Mouse (Mus musculus) olfactory bulb, adult 2 months (tissue): ENCODE results near the gene Zdhhc17. TPM values are rescaled to one million over a fixed set of nuclear protein-coding genes. Genes with fewer than 3 reads are reported as not detected.

Source experiments
- H3K27ac ChIP-seq: fragments of 200-500 bp; 2 replicates; pipeline ENCODE4 v1.5.1; 2012; ENCODE audit warnings: low read depth, low read length; ENCODE audit not compliant: insufficient read depth
- H3K4me1 ChIP-seq: fragments of 200-500 bp; 2 replicates; pipeline ENCODE4 v1.6.1; 2012; ENCODE audit warnings: low read length; ENCODE audit not compliant: control insufficient read depth, insufficient read depth
- H3K4me3 ChIP-seq: fragments of 200-500 bp; 2 replicates; pipeline ENCODE4 v1.5.1; 2012; ENCODE audit warnings: mild to moderate bottlenecking, low read depth, low read length, moderate library complexity; ENCODE audit not compliant: insufficient read depth
- CTCF ChIP-seq: fragments of 200-500 bp; IDR thresholded peaks from 2 replicates; pipeline ENCODE4 v1.5.1; 2012; ENCODE audit warnings: low read depth, mild to moderate bottlenecking, low read length, moderate library complexity; ENCODE audit not compliant: insufficient read depth
- POLR2A ChIP-seq: fragments of 200-500 bp; IDR thresholded peaks from 2 replicates; pipeline ENCODE4 v1.6.1; 2012; ENCODE audit warnings: mild to moderate bottlenecking, low read depth, low read length, moderate library complexity; ENCODE audit not compliant: insufficient read depth
- WGBS: fragments of 180-500 bp; shearing (Covaris S2); methylation state at CpG from one replicate; pipeline ENCODE4 v1.1.7; 2018; 5-methylcytosine and 5-hydroxymethylcytosine counted together
- polyA plus RNA-seq: library from polyadenylated mRNA; stranded (reverse); fragments of >200 nt; gene quantifications from 2 replicates; pipeline ENCODE4 v1.2.4, GENCODE M21; 2012; ENCODE audit warnings: low replicate concordance; ENCODE audit not compliant: missing spikeins, insufficient read depth, insufficient read length

The Zdhhc17 gene
- polyA plus RNA-seq, 1 experiment: 189 TPM

- WGBS: 67% methylated on average over 4 of the region's 4 CpGs
- no peak overlapping the region for H3K27ac ChIP-seq
- H3K4me1 ChIP-seq: no peaks in the 10 kb centered on the region; the same call in 1 of the 2 replicates
- no peak overlapping the region for H3K4me3 ChIP-seq
- no peak for TF ChIP-seq POLR2A
- TF ChIP-seq CTCF: no peak
Measured at GRCm38 (mm10) chr10:110951748-110952147, 58.2 kb downstream of the Zdhhc17 start.

DNA sequence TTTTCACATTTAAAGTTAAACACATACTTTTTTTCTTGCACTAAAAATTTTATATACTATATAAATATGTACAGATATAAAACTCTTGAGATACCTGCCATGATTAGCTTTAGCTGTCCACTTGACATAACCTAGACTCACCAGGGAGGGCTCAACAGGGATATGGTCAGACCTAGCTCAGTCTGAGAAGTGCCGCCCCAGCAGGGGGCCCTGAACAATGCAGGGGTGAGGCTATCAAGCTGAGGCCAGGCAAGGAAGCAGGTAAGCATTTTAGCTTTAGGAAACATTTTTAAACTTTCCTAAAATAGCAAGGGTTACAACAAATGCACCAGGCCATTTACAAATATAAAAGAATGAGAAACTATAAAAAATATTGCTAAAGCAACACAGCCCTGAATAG lies 58.8 kb downstream of the Zdhhc17 start:
- H3K4me3 ChIP-seq: no peak overlapping the region
- TF ChIP-seq POLR2A (no peak), CTCF (no peak)
- 97% methylated on average over 1 of the region's 1 CpGs for WGBS
- H3K4me1 ChIP-seq: no peaks in the 10 kb centered on the region; the same call in 1 of the 2 replicates
- H3K27ac ChIP-seq: no peak overlapping the region

DNA sequence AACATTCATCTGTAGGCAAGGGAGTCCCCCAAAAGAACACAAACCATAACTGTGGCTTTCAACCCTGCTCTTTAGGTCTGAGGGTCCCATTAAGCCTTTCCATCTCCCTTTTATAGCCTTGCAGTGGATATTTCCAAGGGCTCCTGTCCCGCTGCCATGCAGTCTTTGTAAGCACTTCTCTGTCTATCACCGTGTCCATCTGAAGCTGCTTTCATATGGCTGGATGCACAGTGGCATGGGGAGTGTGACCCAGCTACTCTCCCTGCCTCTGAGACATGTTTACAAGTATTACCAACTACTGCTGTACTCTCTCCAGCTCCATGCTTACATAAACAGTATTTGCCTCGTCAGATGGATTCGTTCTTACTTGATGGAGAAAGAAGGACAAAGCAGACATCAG lies 62.4 kb downstream of the Zdhhc17 start:
- WGBS: 69% methylated on average over 4 of the region's 4 CpGs
- Histone ChIP-seq H3K4me3 (no peak overlapping the region), H3K27ac (no peak overlapping the region), H3K4me1 (peaks cover 3% of the 10 kb centered on the region)
- TF ChIP-seq CTCF: no peak
- TF ChIP-seq POLR2A: no peak

DNA sequence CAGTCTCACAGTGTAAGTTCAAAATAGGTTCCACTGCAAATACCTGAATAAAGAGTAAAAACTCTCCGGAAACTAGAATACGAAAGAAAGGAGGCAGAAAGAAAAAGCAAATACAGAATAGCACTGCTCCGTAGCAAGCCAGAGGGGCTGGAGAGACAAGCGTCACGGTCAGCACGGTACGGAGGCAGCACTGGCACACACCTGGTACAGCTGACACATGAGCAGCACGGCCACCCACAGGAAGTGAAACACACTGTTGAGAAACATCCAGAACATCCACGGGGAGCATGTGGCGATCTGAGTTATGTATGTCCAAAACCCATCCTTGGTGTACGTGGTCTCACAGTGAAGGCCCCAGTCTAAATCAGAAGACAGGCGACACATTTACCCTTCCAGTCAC lies 64.0 kb downstream of the Zdhhc17 start:
- Histone ChIP-seq H3K27ac (no peak overlapping the region), H3K4me3 (no peak overlapping the region), H3K4me1 (peaks cover 3% of the 10 kb centered on the region)
- TF ChIP-seq CTCF (no peak), POLR2A (no peak)
- WGBS: 78% methylated on average over 12 of the region's 12 CpGs

DNA sequence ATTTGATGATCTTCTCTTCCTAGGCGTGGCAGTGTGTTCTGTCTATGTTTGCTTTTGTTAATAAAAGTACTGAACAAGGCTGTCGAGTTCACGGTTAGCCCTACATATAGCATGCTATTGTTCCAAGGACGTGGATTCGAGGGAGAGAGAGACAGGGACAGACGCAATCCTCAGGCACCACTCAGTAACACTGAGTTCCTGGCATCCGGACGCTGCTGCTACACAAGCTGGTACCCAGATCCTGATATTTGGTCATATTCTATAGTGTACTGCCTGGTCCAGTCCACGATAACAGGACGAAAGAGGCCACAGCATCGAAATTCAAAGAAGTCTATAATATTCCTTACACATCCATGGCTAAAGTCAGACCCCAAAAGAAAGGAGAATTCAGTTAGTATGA lies 65.8 kb downstream of the Zdhhc17 start:
- Histone ChIP-seq H3K4me3 (no peak overlapping the region), H3K27ac (no peak overlapping the region), H3K4me1 (peaks cover 9% of the 10 kb centered on the region)
- WGBS: 93% methylated on average over 11 of the region's 11 CpGs
- TF ChIP-seq CTCF (no peak), POLR2A (no peak)

GRCm38 (mm10) chr10:110942806-110943205 lies 67.1 kb downstream of the Zdhhc17 start:
- no peak overlapping the region for H3K4me3 ChIP-seq
- H3K4me1 ChIP-seq: peaks cover 18% of the 10 kb centered on the region
- H3K27ac ChIP-seq: no peak overlapping the region
- no peak for TF ChIP-seq POLR2A
- WGBS: 86% methylated on average over 9 of the region's 9 CpGs

DNA sequence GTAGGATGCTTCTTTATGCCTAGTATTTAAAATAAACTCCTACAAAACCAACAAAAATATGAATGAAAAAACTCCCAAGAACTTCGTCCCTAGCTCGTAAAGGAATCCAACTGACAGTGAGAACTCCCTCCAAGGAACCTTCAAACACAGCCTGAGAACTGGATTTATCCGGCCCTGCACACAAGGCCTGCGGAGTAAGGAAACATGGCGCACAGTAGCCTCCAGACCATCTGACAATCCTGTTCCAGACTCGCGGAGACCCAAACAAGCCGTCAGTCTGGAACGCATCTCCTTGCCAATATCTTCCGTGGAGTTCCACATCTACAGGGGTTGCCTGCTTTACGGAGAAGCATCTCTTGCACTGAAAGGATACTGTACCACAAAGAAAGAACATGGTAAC lies 68.0 kb downstream of the Zdhhc17 start:
- Histone ChIP-seq H3K4me1 (peaks cover 18% of the 10 kb centered on the region), H3K4me3 (no peak overlapping the region), H3K27ac (no peak overlapping the region)
- 93% methylated on average over 11 of the region's 11 CpGs for WGBS
- TF ChIP-seq CTCF (no peak), POLR2A (no peak)

- WGBS: 90% methylated on average over 13 of the region's 13 CpGs
- peaks cover 15% of the 10 kb centered on the region for H3K4me1 ChIP-seq
- no peak overlapping the region for H3K27ac ChIP-seq
- no peak overlapping the region for H3K4me3 ChIP-seq
- TF ChIP-seq CTCF (no peak), POLR2A (no peak)
Measured at GRCm38 (mm10) chr10:110940740-110941398, 69.1 kb downstream of the Zdhhc17 start.

DNA sequence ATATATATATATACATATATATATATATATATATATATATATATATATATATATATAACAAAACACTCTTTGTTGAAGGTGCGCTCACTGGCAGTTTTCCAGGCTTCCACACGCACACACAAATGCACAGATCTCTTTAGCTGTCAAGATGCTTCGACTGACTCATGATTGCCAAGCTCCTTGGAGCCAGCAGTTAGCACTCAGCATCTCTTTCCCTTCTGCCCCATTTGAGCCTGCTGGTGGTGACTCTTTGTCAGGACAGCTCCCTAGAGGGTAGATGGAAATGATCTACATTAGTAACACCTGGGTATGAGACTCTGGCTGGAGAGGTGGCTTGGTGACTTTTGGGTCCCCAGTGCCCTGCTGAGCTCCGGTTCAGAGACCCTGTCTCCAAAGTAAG lies 70.2 kb downstream of the Zdhhc17 start:
- TF ChIP-seq POLR2A (no peak), CTCF (no peak)
- Histone ChIP-seq H3K4me1 (peaks cover 15% of the 10 kb centered on the region), H3K4me3 (no peak overlapping the region), H3K27ac (no peak overlapping the region)
- WGBS: 55% methylated on average over 4 of the region's 4 CpGs
